Mouse (Mus musculus): ENCODE results near the gene Slc7a4. TPM values are rescaled to one million over a fixed set of nuclear protein-coding genes. Genes with fewer than 3 reads are reported as not detected.
A peak's percentile ranks its signal among the peaks of the same experiment; 100 is the strongest.
"Not testable (repeated sequence)": the region's sequence is repeated elsewhere in the genome, so short reads cannot be mapped to it uniquely, and the experiment has no call there.

The Slc7a4 gene
- polyA plus RNA-seq (2016; fragmentation: Nextera tagmentation; extraction: Ambion mirVana), result 3.3 and 8.5 TPM in 2 replicates

DNA sequence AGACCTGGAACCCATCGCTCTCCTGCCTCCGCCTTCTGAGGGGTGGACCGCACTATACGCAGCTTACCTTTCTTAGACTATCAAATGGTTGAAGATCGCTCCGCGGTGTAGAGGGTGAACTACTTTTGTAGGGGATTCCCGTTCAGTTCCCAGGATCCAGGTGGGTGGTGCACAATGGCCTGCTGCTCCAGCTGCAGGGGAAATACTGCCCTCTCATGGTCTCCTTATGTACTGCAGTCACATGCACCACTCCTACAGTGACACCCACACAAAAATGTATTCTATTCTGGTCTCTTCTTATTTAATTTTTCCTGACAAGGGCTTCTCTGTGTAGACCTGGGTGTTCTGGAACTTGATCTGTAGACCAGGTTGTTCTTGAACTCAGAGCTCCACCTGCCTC is at the start of gene Slc7a4:
Gene Slc7a4, minus strand, starts transcription at position 151 of the 400 bp plus-strand sequence.
- Histone ChIP-seq H3K36me3 (no peaks in the 10 kb centered on the region), H3K9me3 (0 out of 2 replicates have a peak, but pooled peaks cover 2% of the 10 kb centered on the region), H3K27ac (no peak within 1 kb of the TSS), H3K27me3 (ENCODE audit: insufficient read depth, poor library complexity, severe bottlenecking) (peaks cover 7% of the 10 kb centered on the region; the same call in 1 of the 2 replicates), H3K4me3 (no peak within 1 kb of the TSS), H3K4me1 (no peaks in the 10 kb centered on the region)
- no peak for DNase-seq (ENCODE audit: low spot score)
- 23% methylated on average over 8 of the region's 8 CpGs for WGBS

GRCm38 (mm10) chr16:17632580-17632979 is 49.6 kb upstream of the Slc7a4 start:
- Histone ChIP-seq H3K4me3 (no peak overlapping the region), H3K9me3 (no peaks in the 10 kb centered on the region), H3K27ac (no peak overlapping the region), H3K36me3 (peaks cover 70% of the 10 kb centered on the region), H3K4me1 (peaks cover 31% of the 10 kb centered on the region), H3K27me3 (ENCODE audit: insufficient read depth, poor library complexity, severe bottlenecking) (no peaks in the 10 kb centered on the region)
- WGBS, result 94% methylated on average over 2 of the region's 2 CpGs
- DNase-seq (ENCODE audit: low spot score), result no peak

GRCm38 (mm10) chr16:17626269-17626555 is 43.2 kb upstream of the Slc7a4 start:
- 91% methylated on average over 5 of the region's 5 CpGs for WGBS
- no peak overlapping the region for H3K27ac ChIP-seq
- H3K4me3 ChIP-seq, result no peak overlapping the region
- H3K9me3 ChIP-seq, result no peaks in the 10 kb centered on the region
- peaks cover 90% of the 10 kb centered on the region for H3K36me3 ChIP-seq
- no peak for DNase-seq (ENCODE audit: low spot score)
- no peaks in the 10 kb centered on the region for H3K27me3 ChIP-seq (ENCODE audit: insufficient read depth, poor library complexity, severe bottlenecking)
- H3K4me1 ChIP-seq, result no peaks in the 10 kb centered on the region

DNA sequence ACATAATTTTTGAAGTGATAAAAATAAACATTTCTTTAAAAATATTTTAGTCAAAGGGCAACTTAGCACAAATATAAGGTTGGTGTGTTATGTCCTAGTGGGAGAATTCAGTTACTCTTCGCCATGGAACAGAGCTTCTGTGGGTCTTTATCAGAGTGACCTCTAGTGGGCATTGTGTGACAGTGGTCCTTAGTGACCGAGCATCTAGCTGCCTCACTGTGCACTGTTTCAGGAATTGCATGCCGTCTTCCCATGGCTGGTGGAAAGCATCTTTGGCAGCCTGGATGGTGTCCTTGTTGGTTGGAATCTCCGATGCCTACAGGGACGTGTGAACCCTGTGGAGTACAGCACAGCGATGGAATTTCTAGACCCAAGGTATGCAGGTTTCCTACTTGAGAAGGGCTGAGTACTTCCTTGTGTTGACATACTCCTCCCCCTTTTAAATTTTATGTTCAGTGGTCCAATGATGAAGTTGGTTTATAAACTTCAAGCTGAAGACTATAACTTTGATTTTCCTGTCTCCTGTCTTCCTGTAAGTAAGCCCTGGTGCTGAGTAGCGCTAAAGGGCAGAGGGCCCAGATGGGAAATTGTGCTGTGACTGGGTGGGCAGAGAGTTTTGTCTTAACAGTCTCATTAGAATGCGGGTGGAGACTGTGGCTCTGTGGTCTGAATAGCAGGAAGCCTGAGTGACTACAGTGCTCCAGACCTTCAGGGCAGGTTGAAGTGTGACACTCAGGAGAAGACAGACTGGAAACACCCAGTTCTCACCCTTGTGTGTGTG is 42.7 kb upstream of the Slc7a4 start:
- Histone ChIP-seq H3K4me3 (no peak overlapping the region), H3K9me3 (no peaks in the 10 kb centered on the region), H3K27ac (no peak overlapping the region), H3K27me3 (ENCODE audit: insufficient read depth, poor library complexity, severe bottlenecking) (no peaks in the 10 kb centered on the region), H3K4me1 (peaks cover 1% of the 10 kb centered on the region; the same call in 1 of the 2 replicates), H3K36me3 (peaks cover 85% of the 10 kb centered on the region)
- DNase-seq (ENCODE audit: low spot score), result no peak
- 75% methylated on average over 8 of the region's 8 CpGs for WGBS

DNA sequence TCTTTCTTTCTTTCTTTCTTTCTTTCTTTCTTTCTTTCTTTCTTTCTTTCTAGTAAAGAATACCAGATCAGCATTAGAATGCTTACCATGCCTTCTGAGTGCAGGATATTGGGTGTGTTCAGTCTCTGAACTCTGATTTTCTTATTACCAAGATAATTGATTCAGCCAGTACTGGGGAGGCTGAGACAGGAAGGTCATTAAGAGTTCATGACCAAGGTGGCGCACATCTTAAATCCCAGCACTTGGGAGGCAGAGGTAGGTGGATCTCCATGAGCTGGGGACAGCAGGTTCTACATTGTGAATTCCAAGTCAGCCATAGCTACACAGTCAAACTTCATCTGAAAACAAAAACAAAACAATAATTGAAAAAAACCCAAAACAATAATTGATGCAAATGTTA is 38.9 kb upstream of the Slc7a4 start:
- Histone ChIP-seq H3K27me3 (ENCODE audit: insufficient read depth, poor library complexity, severe bottlenecking) (0 out of 2 replicates have a peak, but pooled peaks cover 2% of the 10 kb centered on the region), H3K27ac (no peak overlapping the region), H3K4me1 (peaks cover 10% of the 10 kb centered on the region), H3K9me3 (no peaks in the 10 kb centered on the region), H3K4me3 (no peak overlapping the region), H3K36me3 (peaks cover 48% of the 10 kb centered on the region)
- no peak for DNase-seq (ENCODE audit: low spot score)
- WGBS, result 98% methylated on average over 1 of the region's 1 CpGs

- peak within 1 kb of the TSS; percentile 89 for H3K4me3 ChIP-seq
- peak within 1 kb of the TSS; percentile 86 for H3K27ac ChIP-seq
- H3K4me1 ChIP-seq, result peaks cover 10% of the 10 kb centered on the region
- 3% methylated on average over 60 of the region's 60 CpGs for WGBS
- H3K9me3 ChIP-seq, result no peaks in the 10 kb centered on the region
- H3K27me3 ChIP-seq (ENCODE audit: insufficient read depth, poor library complexity, severe bottlenecking), result 0 out of 2 replicates have a peak, but pooled peaks cover 2% of the 10 kb centered on the region
- peaks cover 24% of the 10 kb centered on the region for H3K36me3 ChIP-seq
- DNase-seq (ENCODE audit: low spot score), result peak; percentile 94
Observed at GRCm38 (mm10) chr16:17619198-17620105, 36.4 kb upstream of the Slc7a4 start, which contains the start of gene Smpd4. Gene Smpd4 (plus strand): TSS chr16:17619354.

DNA sequence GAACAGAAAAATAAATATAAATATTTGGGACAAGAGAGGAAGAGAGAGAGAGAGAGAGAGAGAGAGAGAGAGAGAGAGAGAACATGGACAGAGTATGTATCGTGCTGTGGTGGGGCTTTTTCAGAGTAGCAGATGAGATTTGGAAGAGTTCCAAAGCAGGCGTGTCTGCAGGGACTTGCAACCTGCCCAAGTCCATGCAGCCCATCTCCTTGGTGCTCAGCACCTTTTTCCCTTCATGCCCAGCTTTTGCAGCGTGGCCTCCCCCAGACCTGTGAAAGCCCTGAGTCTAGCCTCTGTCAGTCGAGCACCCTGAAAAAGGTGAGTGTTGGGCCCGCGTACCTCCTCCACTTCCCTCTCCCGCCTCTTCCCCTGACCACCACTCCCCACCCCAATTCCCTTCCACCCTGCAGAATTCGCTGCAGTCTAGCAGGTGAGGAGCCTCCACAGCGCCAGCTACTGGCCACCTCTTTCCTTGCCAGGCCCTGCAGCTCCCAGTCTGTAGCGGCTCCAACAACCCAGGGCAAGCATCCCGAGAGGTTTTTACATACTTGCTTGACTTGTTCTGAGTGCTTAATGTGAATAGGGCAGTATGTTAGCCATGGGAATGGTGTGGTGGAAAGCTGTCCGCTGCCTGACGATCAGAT is 35.0 kb upstream of the Slc7a4 start:
- Histone ChIP-seq H3K4me3 (peak overlapping the region; percentile 6; the same call in 1 of the 2 replicates), H3K4me1 (peaks cover 10% of the 10 kb centered on the region), H3K27ac (no peak overlapping the region), H3K9me3 (no peaks in the 10 kb centered on the region), H3K27me3 (ENCODE audit: insufficient read depth, poor library complexity, severe bottlenecking) (0 out of 2 replicates have a peak, but pooled peaks cover 2% of the 10 kb centered on the region), H3K36me3 (peaks cover 12% of the 10 kb centered on the region; the same call in 1 of the 2 replicates)
- WGBS, result 16% methylated on average over 13 of the region's 13 CpGs
- DNase-seq (ENCODE audit: low spot score), result no peak

GRCm38 (mm10) chr16:17616212-17616611 is 33.2 kb upstream of the Slc7a4 start:
- Histone ChIP-seq H3K27me3 (ENCODE audit: insufficient read depth, poor library complexity, severe bottlenecking) (0 out of 2 replicates have a peak, but pooled peaks cover 2% of the 10 kb centered on the region), H3K27ac (no peak overlapping the region), H3K4me3 (no peak overlapping the region), H3K36me3 (no peaks in the 10 kb centered on the region), H3K4me1 (peaks cover 10% of the 10 kb centered on the region), H3K9me3 (no peaks in the 10 kb centered on the region)
- DNase-seq (ENCODE audit: low spot score), result no peak
- WGBS, result 82% methylated on average over 5 of the region's 5 CpGs

DNA sequence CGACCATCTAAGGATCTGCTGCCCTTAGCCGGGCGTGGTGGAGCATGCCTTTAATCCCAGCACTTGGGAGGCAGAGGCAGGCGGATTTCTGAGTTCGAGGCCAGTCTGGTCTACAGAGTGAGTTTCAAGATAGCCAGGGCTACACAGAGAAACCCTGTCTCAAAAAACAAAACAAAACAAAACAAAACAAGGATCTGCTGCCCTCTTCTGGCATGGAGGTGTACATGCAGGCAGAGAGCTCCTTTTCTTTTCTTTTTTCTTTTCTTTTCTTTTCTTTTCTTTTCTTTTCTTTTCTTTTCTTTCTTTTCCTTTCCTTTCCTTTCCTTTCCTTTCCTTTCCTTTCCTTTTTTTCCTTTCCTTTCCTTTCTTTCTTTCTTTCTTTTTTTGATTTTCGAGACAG is 31.7 kb upstream of the Slc7a4 start:
- not testable (repeated sequence) for H3K4me3 ChIP-seq; DNase-seq (ENCODE audit: low spot score); H3K4me1 ChIP-seq; H3K27ac ChIP-seq; H3K36me3 ChIP-seq; H3K9me3 ChIP-seq; H3K27me3 ChIP-seq (ENCODE audit: insufficient read depth, poor library complexity, severe bottlenecking)
- 87% methylated on average over 6 of the region's 6 CpGs for WGBS

DNA sequence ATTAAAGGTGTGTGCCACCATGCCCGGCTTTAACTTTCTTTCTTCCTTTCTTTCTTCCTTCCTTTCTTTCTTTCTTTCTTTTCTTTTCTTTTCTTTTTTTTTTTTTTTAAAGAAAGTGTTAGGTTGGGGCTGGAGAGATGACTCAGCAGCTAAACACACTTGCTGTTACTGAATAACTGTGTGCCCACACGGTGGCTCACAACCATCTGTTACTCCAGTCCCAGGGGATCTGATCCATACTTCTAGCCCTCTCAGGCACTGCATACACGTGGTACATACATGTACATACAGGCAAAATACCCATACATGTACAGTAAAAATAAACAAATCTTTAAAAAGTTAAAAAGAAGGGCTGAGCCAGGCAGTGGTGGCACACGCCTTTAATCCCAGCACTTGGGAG is 28.4 kb upstream of the Slc7a4 start:
- Histone ChIP-seq H3K4me1 (no peaks in the 10 kb centered on the region), H3K27ac (no peak overlapping the region), H3K36me3 (no peaks in the 10 kb centered on the region), H3K4me3 (no peak overlapping the region), H3K27me3 (ENCODE audit: insufficient read depth, poor library complexity, severe bottlenecking) (no peaks in the 10 kb centered on the region), H3K9me3 (no peaks in the 10 kb centered on the region)
- DNase-seq (ENCODE audit: low spot score), result no peak
- 73% methylated on average over 4 of the region's 4 CpGs for WGBS

GRCm38 (mm10) chr16:17605684-17606083 is 22.7 kb upstream of the Slc7a4 start:
- 64% methylated on average over 5 of the region's 5 CpGs for WGBS
- Histone ChIP-seq H3K36me3 (no peaks in the 10 kb centered on the region), H3K4me1 (no peaks in the 10 kb centered on the region), H3K27ac (no peak overlapping the region), H3K9me3 (no peaks in the 10 kb centered on the region), H3K27me3 (ENCODE audit: insufficient read depth, poor library complexity, severe bottlenecking) (no peaks in the 10 kb centered on the region), H3K4me3 (no peak overlapping the region)
- DNase-seq (ENCODE audit: low spot score), result no peak

- Histone ChIP-seq H3K4me1 (no peaks in the 10 kb centered on the region), H3K27ac (no peak overlapping the region), H3K9me3 (no peaks in the 10 kb centered on the region), H3K27me3 (ENCODE audit: insufficient read depth, poor library complexity, severe bottlenecking) (no peaks in the 10 kb centered on the region), H3K36me3 (no peaks in the 10 kb centered on the region), H3K4me3 (no peak overlapping the region)
- 82% methylated on average over 4 of the region's 4 CpGs for WGBS
- DNase-seq (ENCODE audit: low spot score), result no peak
Observed at GRCm38 (mm10) chr16:17604941-17605340, 21.9 kb upstream of the Slc7a4 start.

Measured in heart, embryonic 10.5 days (tissue).